Mouse (Mus musculus): ENCODE measurements around the gene Slc7a1.

Gene Slc7a1

DNA sequence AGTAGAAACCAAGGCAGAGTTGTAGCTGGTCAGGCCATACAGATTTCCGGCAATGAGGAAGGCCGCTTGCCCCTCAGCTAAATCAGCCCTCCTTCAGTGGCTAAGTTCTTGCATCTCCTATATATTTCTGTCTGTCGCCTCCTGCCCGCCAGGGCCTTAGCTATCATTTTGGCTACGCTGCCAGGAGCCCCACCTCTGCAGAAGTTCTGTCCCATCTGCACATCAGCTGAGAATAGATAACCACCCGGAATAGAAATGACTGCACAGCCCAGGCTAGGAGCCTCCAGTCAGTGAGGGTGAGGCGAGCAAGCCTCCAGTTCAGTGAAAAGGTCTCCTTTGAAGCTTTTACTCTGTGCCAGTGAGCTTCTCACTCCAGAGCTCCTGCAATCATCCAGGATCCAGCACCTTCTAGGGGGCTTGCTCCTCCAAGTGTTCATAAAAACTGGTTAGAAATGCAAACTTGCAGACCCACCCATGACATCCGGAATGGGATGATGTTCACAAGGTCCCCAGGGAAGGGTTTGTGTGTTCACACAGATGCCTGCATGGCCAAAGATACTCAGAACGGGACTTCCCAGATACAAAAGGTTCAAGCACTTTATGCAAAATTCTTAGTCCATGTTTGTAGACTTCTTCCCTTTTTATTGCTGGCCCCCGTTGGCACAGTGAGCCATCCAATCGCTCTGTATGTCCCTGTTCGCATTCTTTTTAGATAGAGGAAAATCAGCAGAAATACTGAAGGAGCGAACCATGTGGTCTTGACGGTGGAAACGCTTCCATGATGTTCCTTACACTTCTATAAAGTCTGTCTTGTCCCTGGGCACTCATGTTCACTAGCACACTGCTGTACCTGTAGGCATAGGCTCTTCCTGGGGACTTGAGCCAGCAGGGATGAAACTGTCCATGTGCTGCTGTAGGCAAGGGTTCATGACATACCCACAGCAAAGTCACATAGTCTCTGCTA lies 10.4 kb downstream of the Slc7a1 start:
- DNase-seq = no peak

DNA sequence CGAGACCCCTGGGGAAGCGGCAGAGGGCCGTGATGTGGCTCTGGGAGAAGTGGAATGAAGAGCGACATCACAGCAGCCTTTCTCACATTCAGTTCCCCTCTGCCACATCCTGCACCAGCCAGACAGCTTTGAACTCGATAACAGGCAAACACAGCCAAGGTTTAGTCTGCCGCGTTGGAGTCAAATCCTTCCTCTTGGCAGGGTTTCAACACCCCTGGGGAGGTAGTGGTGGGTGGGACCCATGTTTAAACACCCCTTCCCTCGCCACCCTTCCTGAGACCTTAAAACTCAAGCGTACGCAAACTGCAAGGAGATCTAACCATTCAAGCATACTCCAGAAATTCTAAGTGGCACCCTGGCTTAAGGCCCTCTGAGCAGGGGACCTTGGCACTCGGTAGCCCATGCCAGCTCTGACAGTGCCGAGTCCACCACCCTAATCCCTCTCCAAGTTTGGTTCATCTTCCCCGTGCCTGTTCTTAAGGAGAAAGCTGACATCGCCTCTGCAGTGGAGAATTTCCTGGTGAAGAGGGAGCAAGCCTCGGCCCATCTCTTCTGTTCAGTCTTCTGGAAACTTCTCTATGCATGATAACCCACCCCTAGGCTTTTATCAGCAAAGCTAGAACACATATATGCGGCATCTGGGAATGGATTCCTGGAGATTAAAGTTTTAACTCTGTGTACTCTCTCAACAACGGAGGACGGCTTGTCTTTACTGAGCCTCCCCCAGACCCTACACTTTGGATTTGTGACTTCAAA lies 11.3 kb downstream of the Slc7a1 start:
- no peak for DNase-seq

DNA sequence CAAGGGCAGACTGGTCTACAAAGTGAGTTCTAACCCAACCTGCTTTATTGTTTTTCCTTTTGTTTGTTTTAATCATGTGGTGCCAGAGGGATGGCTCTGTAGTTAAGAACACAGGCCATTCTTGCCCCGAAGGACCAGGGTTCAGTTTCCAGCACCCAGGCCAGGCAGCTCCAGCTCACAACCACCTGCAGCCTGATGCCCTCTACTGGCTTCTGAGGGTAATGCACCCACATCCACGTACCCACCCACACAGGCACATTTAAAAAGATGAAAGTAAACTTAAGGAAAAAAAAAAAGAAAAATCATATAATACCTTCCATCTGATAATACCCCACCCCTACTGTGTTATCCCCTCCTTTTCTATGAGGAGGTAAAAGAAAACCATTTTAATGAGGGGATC lies 11.9 kb downstream of the Slc7a1 start:
- DNase-seq = no peak

DNA sequence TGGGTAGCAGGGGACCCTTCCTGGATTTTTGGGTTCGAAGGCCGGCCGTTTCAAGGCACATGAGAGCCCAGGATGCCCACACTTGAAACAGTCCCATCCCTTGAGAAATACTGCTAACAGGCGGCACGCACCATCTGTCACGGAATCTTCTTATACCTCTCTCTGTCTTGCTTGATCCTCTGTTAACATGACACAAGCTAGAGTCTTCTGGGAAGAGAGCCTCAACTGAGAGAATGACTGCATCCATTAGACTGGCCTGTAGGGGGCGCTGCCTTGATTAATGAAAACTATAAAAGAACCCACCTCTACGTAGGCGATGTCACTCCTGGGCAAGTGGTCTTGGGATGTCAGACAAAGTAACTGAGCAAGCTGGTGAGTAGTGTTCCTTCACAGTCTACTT lies 13.2 kb downstream of the Slc7a1 start:
- no peak for DNase-seq

DNA sequence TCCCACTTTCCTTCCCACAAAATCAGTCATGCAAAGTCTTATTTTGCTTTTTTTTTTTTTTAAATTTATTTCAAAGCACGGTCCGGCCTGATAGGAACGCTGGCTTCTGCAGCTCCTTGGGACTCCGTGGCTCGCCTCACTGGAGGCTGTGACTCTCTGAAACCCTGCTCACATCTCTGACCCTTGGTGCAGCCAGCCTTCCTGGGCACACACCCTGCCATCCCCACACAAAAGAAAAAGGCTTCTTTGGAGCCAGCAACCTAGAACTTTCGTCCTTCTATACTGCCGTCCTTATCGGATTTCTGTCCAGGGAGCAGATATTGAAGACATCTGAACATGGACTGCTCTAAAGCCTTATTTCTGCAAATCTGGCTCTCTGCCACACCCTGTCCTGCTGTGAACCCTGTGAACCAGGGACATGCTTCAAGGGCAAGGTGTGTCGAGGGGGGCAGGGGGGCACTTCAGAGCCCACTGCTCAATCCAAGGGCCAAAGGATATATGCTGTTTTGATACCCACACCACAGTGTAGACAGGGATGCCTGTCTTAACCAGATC lies 15.1 kb downstream of the Slc7a1 start:
- no peak for DNase-seq

DNA sequence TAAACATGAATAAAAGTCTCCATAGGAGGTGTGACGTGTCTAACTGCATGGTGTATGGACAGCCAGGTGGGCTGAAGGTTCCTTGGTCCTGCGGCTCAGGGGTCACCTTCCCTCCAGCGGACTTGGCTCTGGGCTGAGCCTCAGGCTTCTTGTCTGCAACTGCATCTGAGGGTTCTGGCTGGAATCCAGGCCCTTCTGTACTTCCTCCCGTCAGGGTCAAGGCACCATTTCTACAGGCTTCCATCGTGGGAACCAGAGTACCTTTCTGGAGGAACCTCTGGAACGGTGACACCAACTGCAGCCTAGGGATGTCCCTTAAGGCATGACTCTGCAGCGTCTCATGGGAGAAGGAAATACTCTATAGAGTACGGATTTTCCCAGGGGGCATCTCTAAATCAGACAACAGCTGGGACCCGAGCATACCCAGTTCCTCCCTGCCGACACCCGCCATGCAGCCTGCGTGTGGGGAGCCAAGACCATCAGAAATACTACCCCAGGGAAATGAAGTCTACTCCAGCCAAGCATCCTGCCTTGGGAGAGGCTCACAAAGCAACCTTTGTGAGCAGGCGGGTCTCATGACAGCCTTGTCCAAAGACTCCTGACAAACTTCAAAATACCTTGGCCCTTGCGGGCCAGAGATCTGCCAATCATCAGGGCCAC lies 15.7 kb downstream of the Slc7a1 start:
- no peak for DNase-seq

DNA sequence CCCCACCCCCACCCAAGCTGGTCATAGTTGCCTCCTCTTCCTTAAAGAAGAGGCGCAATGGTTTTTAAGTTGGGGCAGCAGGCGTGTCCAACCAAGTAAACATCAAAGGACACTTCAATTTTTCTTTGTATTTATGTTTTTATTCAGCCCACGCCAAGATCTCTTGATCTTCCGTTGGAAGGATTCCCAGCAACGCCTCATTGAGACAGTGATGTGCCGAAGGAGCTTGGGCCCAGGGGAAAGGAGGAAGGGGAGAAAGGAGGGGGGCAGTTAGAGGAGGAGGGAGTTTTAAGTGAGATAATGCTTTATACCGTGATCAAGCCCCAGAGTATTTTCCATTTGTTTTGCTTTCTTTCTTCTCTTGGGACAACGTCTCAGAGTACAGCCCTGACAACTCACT lies 18.6 kb downstream of the Slc7a1 start:
- DNase-seq = no peak

DNA sequence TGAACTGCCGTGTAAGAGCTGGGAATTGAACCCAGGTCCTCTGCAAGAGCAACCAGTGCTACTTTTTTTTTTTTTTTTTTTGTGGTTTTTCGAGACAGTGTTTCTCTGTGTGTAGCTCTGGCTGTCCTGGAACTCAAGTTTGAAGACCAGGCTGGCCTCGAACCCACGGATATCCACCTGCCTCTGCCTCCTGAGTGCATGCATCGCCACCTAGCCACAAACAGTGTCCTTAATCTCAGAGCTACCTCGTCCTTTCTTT lies 19.5 kb downstream of the Slc7a1 start:
- no peak for DNase-seq

DNA sequence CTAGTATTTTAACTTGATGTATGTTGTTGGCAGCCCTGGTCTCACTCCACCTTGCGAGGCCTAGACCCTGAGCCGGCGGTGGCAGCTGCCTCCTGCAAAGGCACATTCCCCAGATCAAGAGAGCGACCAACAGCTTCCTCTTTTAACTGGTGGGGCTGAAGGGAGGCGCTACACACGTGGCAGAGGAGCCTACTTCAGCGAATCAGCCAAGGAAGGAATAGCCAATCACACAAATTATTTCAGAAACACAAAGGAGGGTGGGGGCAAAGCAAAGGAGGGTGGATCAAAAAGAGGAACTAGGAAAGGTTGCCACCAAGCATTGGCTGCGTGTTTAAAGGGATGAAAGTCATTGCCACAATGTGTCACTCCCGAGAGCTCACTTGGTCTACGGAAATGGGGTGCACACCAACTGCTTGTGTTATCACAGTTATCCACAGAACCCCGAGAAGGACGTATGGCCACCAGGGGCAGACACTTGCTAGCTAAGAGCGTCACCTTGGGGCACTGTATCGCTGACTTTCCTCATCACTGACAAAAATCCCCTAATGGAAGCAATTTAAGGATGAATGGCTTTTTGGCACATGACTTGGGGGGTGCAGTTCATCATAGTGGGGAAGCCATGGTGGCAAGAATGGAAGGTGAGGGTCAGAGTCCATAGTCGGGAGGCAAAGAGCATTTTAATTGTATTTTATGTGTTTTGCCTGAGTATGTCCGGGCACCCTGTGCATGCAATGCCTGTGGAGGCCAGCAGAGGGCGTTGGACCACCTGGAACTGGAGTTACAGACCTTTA lies 20.1 kb downstream of the Slc7a1 start:
- peak; percentile 94 for DNase-seq

DNA sequence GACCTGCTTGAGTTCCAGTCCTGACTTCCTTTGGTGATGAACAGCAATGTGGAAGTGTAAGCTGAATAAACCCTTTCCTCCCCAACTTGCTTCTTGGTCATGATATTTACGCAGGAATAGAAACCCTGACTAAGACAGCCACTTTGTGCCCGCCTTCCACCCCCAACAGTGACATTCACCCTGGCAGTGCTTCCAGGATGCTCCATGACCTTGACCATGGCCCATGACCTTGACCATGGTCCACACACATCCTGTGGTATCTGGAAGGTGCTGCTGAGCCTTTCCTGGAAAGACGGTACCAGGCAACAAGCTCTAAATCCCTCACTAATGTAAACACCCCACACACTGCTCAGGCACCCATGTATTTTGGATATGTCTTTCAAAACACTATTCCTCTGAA lies 21.0 kb downstream of the Slc7a1 start:
- no peak for DNase-seq

DNA sequence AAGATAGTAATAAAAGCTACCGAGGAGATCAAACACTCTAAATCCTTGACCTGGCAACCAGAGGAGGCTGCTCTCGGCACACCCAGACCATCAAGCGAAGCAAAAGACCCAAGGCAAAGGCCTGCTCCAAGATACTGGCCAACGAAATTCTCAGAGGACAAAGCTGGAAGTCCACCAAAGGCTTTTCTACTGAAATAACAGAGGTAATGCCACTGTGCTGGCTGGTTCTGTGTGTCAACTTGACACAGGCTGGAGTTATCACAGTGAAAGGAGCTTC lies 21.5 kb downstream of the Slc7a1 start:
- DNase-seq = no peak

DNA sequence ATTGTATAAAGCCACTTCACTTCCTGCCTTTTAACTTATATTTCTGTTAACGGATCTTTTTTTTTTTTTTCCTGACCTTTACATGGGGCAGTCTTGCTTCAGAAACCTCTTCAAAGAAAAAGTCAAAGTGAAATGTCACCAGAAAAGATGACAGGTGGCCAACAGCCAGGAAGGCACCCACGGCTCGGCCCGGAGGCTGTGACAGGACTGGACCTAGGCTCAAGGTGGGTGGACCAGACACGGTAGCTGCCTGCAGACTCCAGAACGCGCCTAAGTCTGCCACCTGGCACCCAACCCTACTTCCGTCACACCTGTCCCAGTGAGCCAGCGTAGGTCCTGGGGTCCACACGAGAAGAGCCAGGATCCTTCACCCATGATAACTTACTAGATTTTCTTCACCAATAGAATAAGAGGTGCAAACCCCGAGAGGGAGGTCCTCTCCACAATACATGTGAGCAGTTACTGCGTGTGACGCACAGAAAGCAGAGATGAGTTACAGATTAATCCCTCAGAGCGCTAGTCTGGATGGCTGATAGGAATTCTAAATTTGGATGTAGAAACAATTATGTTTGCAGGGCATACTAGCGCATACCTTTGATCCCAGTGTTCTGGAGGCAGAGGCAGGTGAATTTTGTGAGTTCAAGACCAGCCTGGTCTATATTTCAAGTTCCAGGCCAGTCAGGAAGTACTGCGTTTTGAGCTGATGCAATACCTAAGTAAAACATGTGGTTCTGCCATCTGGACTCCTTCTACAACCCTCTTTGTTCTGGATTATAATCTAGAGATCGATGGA lies 22.1 kb downstream of the Slc7a1 start:
- DNase-seq = no peak

DNA sequence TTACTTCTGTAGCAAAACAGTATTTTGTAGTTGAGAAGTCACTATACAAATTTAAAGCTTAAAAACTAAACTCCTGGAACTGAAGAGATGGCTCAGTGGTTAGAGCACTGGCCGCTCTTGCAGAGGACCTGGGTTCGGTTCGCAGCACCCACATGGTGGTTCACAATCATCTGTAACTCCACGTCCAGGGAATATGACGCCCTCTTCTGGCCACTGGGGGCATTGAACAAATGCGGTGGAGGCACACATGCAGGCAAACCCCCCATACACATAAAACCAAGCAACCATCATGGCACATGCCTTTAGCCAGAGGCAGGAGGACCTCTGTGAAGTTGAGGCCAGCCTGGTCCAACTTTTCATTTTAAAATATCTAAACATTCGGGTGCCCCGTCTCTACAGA lies 23.3 kb downstream of the Slc7a1 start:
- DNase-seq = no peak

DNA sequence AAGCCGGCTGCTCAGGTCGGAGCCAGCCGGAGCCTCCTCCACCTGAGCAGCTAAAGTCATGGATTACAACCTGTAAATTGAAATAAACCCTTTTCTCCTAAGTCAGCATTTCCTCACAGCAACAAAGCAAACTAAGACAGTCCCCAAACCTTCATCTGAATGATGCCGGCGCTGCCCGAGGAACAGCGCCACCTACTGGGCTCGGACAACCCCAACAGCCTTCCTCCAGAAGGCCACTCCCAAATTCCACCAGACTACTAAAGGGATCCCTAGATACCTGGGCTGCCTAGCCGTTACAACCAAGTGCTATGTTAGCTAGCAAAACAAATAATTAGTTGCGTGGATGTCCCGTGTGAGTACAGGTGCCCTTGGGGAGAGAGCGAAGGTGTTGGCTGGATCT lies 24.2 kb downstream of the Slc7a1 start:
- DNase-seq = no peak

DNA sequence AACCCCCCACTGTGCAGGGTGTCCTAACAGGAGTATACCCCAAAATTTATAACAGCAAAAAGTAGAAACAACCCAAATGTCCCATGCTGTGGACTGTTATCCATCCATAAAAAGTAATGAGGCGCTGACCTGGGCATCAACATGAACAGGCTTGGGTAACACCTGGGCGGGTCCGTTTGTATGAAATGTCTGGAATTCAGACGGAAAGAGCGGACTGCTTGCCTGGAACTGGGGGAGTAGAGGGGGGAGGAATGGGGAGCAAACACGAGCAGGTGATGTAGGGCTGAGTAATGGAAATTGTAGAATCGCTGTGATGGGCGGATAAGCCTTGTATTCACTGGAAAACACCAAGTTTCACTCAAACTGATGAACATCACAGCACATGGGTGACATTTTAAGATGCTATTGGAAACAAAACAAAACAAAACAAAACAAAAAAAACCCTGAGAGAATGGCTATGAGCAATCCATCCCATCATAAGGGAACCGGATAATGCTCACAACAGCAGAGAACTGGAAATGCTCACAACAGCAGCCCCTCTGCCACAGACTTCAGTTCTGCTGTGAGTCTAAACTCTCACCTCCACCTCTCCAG lies 26.5 kb downstream of the Slc7a1 start:
- DNase-seq = no peak

DNA sequence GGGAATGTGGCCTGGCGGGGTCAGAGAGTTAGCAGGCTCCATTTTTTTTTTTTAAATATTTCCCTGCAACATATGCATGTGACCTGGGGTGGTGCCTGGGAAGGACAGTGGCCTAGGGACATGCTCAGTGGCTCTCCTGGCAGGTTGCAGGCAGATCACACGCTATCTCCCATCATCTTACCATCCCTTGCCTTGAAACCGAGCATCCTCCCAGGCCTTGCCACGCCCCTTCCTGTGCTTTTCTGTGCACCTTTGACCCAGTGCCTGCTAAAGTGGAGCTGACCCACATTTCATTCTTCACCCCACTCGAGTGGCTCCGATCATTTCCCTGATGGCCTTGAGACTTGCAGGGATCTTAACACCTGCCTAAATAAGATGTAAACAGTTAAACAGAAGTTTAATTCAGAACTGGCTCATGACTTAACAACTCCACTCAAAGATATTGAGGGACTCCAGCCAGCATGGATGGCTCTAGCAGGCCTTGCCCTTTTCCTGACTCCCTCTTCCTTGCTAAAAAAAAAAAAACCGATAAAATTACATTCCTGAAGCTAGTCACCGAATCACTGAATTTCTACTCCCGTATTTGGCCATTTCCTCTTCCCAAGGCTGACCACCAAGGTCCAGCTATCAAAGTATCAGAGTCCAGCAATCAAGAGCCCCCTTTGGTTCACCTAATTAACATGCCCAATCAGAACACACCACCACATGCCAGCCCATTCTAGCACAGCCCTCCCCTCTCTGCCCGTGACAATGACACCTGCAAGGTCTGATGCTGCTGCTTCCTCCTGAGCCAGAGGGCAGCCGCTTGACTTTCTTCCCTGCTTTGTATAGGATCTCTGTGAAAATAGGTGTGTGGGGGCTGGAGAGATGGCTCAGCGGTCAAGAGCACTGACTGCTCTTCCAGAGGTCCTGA lies 27.4 kb downstream of the Slc7a1 start:
- DNase-seq = no peak

DNA sequence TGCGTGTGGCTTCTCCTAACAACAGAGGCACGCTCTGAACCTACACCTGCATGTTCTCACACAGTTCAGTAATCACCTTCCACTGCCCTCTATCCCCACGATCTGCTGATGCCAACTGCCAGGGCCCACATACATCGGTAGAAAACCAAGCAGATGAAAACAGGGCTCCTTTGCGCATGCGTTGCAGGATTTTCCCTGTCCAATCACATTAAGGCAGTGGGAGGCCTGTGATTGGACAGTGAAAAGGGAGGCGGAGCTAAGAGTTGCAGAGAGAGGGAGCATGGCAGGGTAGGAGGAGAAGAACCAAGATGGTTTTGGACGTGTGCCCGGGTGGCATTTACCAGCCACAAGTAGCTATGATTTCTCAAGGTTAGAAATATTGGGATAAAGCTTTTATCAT lies 28.3 kb downstream of the Slc7a1 start:
- no peak for DNase-seq

DNA sequence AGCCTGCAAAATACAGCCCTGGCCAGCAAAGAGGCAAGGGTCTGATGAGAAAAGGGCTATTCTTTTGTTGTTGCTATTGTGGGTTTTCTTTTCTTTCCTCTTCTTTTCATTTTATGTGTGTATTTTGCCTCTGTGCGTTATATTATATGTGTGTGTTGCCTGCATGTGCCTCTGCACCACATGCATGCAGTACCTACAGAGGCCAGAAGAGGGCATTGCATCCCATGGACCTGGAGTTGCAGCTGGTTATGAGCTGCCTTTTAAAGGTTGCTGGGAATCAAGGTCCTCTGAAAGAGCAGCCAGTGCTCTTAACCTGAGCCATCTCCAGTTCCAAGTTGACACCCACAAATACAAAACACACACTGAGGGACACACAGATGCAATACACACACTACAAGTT lies 29.1 kb downstream of the Slc7a1 start:
- no peak for DNase-seq

DNA sequence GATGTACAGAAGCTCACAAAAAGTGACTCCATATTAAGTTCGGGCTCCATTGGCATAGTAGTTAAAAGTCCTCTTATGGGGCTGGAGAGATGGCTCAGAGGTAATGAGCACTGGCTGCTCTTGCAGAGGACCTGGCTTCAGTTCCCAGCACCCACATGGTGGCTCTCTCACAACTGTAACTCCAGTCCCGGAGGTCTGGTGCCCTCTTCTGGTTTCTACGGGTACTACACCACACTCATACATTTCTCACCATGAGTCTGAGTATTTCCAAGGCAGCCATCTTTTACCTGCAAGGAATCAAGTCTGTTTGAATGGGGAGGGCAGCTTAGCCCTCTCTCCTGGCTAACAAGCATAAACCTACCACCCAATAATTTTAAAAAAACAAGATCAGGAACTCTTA lies 30.5 kb downstream of the Slc7a1 start:
- no peak for DNase-seq

DNA sequence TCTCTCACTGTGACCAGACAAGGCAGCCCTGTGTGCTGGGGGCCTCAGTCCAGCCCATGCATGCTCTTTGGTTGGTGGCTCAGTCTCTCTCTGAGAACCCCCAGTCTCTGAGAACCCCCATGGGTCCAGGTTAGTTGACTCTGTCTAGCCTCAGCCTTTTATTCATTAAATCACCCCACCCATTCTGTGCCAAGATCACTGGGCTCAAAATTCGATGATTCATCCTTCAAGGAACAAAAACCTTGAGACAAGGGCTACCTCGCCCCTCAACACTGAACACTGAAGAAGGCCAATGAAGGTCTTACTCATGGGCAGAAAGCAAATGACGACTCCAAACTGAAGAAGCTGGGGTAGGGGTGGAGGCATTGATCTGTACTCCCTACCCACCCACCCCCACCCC lies 31.9 kb downstream of the Slc7a1 start:
- no peak for DNase-seq

DNA sequence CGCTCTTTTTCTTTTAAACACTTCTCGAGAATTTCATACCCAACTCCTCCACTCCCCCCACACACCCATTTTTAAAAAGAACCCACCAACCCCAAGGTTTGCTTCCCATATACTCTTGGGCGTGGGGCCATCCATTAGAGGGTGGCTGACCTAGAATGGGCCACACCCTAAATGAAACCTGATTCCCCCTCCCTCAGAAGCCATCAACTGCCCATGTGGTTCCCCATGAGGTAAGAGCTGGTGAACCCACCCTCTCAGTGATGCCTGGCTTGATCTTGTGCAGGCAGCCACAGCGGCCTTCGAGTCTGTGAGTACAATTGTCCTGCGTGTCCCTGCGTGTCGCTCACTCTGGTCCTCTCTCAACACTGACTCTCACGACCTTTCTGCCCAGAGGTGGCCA lies 33.2 kb downstream of the Slc7a1 start:
- no peak for DNase-seq

Measured in heart, adult 11 months (tissue).